Mouse (Mus musculus): ENCODE data around the gene Nrxn3. TPM values are rescaled to one million over a fixed set of nuclear protein-coding genes. Genes with fewer than 3 reads are reported as not detected.

The Nrxn3 gene
- total RNA-seq, 2 experiments from 2014 or later = 0.23 TPM; not detected in 1

Small RNA genes lying within 50 kb of the gene (microRNA-seq; reads per million reads assigned to microRNA genes)
- gene Gm23989 (0 reads per million in 2 experiments), gene Gm27313 (0 reads per million in 2 experiments)

All from gastrocnemius, postnatal 36 days (tissue).